Mouse (Mus musculus) thymus, adult 2 months (tissue): ENCODE measurements around the gene Ndufb10. TPM values are rescaled to one million over a fixed set of nuclear protein-coding genes. Genes with fewer than 3 reads are reported as not detected.
A peak's percentile ranks its signal among the peaks of the same experiment; 100 is the strongest.

Experiments
- DNase-seq: peaks from one replicate; pipeline ENCODE4 v3.0.0; 2021
- H3K27ac ChIP-seq: fragments of 200-500 bp; 2 replicates; pipeline ENCODE4 v1.5.1; 2012; ENCODE audit warnings: low read length, control low read depth; ENCODE audit not compliant: control insufficient read depth, insufficient read depth
- H3K27me3 ChIP-seq: fragments of 200-500 bp; 2 replicates; pipeline ENCODE4 v1.6.1; 2012; ENCODE audit warnings: mild to moderate bottlenecking, low read length, moderate library complexity, mixed read lengths; ENCODE audit not compliant: control insufficient read depth, insufficient read depth
- H3K36me3 ChIP-seq: fragments of 200-500 bp; 2 replicates; pipeline ENCODE4 v1.6.1; 2012; ENCODE audit warnings: mild to moderate bottlenecking, low read length, moderate library complexity; ENCODE audit not compliant: control insufficient read depth, insufficient read depth
- H3K4me1 ChIP-seq: fragments of 200-500 bp; replicated peaks from 2 replicates; pipeline ENCODE4 v1.6.1; 2012; ENCODE audit warnings: low read length; ENCODE audit not compliant: control insufficient read depth, insufficient read depth
- H3K4me3 ChIP-seq: fragments of 200-500 bp; 2 replicates; pipeline ENCODE4 v1.5.1; 2012; ENCODE audit warnings: mild to moderate bottlenecking, low read length, control low read depth, moderate library complexity; ENCODE audit not compliant: control insufficient read depth, insufficient read depth
- CTCF ChIP-seq: fragments of 200-500 bp; IDR thresholded peaks from 2 replicates; pipeline ENCODE4 v1.5.1; 2012; ENCODE audit warnings: mild to moderate bottlenecking, control low read depth, low read length, moderate library complexity, borderline replicate concordance; ENCODE audit not compliant: control insufficient read depth, poor library complexity, insufficient read depth; ENCODE audit errors: extremely low read depth
- POLR2A ChIP-seq: fragments of 200-500 bp; IDR thresholded peaks from 2 replicates; pipeline ENCODE4 v1.6.1; 2012; ENCODE audit warnings: mild to moderate bottlenecking, low read length, control low read depth, moderate library complexity; ENCODE audit not compliant: control insufficient read depth, poor library complexity, insufficient read depth; ENCODE audit errors: extremely low read depth
- WGBS: fragments of 180-500 bp; shearing (Covaris S2); methylation state at CpG from one replicate; pipeline ENCODE4 v1.1.7; 2018; 5-methylcytosine and 5-hydroxymethylcytosine counted together
- polyA plus RNA-seq: library from polyadenylated mRNA; depleted of rRNA; stranded (reverse); fragments of >200 nt; gene quantifications from 2 replicates; pipeline ENCODE4 v1.2.3, GENCODE M21; 2012

Gene Ndufb10
- polyA plus RNA-seq, 1 experiment: 291 TPM

DNA sequence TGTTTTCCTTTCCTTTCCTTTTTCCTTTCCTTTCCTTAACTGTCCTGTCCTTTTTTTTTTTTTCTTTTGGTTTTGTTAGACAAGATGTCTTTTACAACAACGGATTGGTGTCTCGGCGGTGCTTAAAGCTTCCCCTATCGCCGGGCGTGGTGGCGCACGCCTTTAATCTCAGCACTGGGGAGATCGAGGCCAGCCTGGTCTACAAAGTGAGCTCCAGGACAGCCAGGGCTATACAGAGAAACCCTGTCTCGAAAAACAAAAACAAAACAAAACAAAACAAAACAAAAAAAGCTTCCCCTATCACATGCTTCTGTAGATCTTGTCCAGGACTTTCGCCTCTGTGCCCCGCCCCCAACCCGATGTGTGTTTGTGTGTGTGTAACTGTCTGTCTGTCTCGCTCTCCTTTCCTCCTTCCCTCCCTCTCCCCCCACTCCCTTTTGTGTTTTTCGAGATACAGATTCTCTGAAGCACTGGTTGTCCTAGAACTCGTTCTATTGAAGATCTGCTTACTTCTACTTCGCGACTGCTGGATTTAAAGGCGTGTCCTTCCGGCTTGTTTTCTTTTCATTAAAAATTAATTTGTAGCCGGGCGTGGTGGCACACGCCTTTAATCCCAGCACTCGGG, 16.4 kb downstream of the Ndufb10 start:
- no peak for TF ChIP-seq POLR2A
- no peak for TF ChIP-seq CTCF

DNA sequence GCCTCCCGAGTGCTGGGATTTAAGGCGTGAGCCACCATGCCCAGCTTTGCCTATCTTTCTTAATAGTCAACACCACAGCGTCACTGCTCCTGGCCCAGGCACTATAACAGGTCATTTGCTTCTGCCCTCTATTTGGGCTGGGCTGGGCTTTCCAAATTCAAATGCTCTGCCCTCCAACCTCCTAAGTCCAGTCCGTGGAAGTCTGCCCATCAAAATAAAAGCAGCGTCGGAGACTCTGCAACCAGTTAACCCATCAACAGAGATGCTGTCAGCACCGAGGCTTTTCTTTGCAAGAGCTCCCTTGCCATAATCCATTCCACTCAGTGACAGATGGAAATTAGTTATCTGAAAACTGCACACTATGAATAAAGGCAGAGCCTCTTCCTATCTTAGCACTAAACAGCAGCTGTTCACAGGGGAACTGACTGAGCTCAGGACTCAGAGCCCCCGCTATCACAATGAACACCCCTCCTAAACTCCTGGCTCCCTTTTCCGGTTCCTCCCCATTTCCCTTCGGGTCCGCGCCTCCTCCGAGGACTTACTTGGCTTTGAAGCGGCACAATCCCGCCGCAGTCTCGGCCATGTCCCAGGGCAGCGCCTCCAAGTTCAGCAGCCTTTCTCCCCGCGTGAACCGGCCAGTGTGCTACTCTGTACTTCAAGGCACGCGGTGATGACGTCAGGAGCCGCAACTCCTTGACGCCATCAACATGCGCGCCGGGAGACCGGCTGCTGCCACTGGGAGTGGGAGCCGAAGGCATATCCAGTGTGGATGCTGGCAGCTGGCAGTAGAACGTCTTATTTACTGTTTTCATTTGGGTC, 17.1 kb downstream of the Ndufb10 start, which contains the start of gene Tbl3:
Gene Tbl3 (minus strand): TSS at position 679 of the 819 bp plus-strand sequence.
- TF ChIP-seq CTCF (peak; percentile 46; the same call in 1 of the 2 replicates), POLR2A (peak; percentile 65)
- H3K4me1 ChIP-seq: no peaks in the 10 kb centered on the region

More for the DNA sequence above, 16.4 kb downstream of the Ndufb10 start:
- H3K4me1 ChIP-seq: no peaks in the 10 kb centered on the region
- 1% methylated on average over 24 of the region's 24 CpGs for WGBS
- peaks cover 5% of the 10 kb centered on the region for H3K36me3 ChIP-seq
- no peaks in the 10 kb centered on the region for H3K27me3 ChIP-seq
- peak overlapping the region; percentile 28; the same call in 1 of the 2 replicates for H3K27ac ChIP-seq
- no peak for DNase-seq
- H3K4me3 ChIP-seq: peak overlapping the region; percentile 91

DNA sequence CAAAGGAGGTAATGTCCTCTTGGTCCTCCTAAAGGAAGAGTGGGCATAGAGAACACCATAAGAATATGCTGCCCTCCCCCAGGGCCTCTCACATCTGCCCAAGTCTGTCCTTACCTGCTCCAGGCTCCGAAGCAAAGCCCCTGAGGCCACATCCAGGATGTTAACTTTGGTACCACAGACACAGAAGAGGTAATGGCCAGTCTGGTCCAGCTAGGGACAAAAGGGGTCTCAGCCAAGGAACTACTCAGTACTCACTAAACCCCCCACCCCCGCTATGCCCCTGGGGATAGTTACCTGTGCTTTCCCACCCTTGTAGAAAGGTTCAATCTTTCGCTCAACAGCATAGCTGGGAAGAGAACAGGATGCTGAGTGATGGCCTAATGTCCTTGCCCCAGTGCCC, 18.5 kb downstream of the Ndufb10 start:
- TF ChIP-seq CTCF (no peak), POLR2A (no peak)
- Histone ChIP-seq H3K4me1 (no peaks in the 10 kb centered on the region), H3K27me3 (no peaks in the 10 kb centered on the region), H3K36me3 (peaks cover 12% of the 10 kb centered on the region), H3K4me3 (no peak overlapping the region), H3K27ac (no peak overlapping the region)
- no peak for DNase-seq
- 97% methylated on average over 3 of the region's 3 CpGs for WGBS

More for the DNA sequence above, 17.1 kb downstream of the Ndufb10 start, which contains the start of gene Tbl3:
- Histone ChIP-seq H3K4me3 (peak within 1 kb of the TSS; percentile 91), H3K27me3 (no peaks in the 10 kb centered on the region), H3K27ac (peak within 1 kb of the TSS; percentile 28; the same call in 1 of the 2 replicates), H3K36me3 (peaks cover 7% of the 10 kb centered on the region)
- WGBS: 3% methylated on average over 32 of the region's 32 CpGs
- DNase-seq: peak; percentile 91

DNA sequence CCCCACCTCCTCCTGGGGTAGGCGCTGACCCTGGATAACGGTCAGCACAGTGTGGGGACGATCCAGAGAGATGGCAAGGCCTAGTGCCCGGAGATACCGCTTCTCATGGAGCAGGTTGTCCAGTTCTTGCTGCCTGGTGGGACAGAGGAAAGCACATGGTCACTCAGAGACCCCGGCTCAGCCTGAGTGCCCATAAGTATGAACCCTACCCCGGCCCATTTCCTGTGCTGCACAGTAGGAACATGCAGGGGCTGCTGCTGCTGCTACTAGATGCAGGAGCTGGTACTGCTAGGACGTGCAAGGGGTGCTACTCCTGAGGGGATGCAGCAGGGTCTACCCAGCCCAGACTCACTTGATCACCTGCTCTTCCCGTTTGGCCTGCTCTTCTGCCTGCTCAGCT, 23.0 kb downstream of the Ndufb10 start:
- Histone ChIP-seq H3K27ac (no peak overlapping the region), H3K4me1 (peaks cover 14% of the 10 kb centered on the region), H3K4me3 (no peak overlapping the region), H3K36me3 (peaks cover 12% of the 10 kb centered on the region), H3K27me3 (no peaks in the 10 kb centered on the region)
- DNase-seq: no peak
- 97% methylated on average over 9 of the region's 9 CpGs for WGBS
- TF ChIP-seq POLR2A (no peak), CTCF (no peak)

DNA sequence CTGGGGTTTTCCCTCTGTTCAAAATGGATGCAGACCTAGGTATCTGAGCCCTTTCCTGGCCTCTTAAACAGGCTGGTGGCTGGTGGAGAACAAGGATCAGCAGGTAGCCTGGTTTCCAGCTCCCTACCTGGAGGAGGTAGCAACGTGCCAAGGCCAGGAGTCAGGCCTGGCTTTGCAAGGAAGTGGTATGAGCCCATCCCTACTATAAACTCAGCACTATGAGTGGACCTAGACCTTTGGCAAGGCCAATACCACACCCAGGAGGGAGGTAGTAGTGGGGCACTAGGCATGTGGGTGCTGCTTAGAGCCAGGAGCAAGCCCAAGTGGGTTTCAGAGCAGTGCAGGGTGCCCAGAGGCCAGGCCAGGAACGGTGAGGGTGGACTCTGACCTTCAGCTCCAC, 24.8 kb downstream of the Ndufb10 start:
- H3K36me3 ChIP-seq: peaks cover 12% of the 10 kb centered on the region
- H3K4me1 ChIP-seq: peaks cover 17% of the 10 kb centered on the region
- WGBS: 92% methylated on average over 2 of the region's 2 CpGs
- no peak overlapping the region for H3K27ac ChIP-seq
- DNase-seq: no peak
- TF ChIP-seq POLR2A (no peak), CTCF (no peak)
- no peaks in the 10 kb centered on the region for H3K27me3 ChIP-seq
- H3K4me3 ChIP-seq: no peak overlapping the region

DNA sequence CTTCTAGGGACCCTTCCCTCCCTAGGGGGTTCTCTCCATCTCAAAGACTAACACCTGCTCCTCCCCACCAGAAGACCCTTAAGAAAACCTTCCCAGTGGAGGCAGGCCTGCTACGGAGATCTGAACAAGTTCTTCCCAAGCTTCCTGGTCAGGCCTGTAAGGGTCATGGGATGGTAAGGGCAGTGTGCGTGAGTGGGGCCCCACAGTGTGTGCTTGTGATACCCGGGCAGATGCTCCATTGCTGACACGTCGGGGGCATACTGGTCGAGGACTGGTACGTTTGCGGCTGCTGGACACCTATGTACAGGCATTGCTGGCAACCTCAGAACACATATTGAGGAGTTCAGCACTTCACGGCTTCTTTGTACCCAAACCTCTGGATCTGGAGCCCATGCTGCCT, 25.6 kb downstream of the Ndufb10 start:
- WGBS: 95% methylated on average over 9 of the region's 9 CpGs
- no peaks in the 10 kb centered on the region for H3K27me3 ChIP-seq
- H3K36me3 ChIP-seq: peaks cover 8% of the 10 kb centered on the region; the same call in 1 of the 2 replicates
- no peak overlapping the region for H3K27ac ChIP-seq
- peaks cover 17% of the 10 kb centered on the region for H3K4me1 ChIP-seq
- H3K4me3 ChIP-seq: no peak overlapping the region
- DNase-seq: no peak
- no peak for TF ChIP-seq CTCF
- no peak for TF ChIP-seq POLR2A
